In the genomic region with DNA sequence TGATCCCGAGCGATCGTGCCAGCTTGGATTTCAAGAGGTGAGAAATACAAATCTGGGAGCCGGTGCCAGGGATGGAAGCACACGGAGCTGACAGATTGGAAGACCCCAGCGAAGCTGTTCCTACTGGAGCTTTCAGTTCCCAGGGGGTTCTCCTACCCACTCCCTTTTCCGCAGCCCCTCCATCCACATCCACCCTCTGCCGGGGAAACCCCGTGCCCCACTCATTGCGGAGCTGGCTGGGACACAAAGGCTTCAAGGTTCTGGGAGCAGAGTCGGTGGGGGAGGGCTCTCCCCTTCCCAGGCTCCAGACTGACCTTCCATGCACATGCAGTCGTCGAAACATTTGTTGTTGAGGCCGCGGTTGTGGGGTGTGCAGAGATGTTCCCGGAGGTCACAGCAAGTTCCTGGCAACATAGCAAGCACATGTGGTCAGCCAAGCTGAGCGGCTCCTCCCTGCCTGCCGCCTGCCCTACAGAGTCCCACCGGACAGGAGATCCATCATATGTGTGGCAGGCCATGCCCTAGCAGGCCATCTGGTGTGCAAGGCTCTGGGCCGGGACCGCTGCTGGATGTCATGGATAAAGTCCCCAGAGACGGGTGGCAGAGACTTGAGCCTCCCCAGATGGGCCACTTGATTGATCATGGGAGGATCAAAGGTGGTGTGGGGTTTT, we compare ENCODE assay signal across 9 mouse cellular contexts. TPM values are rescaled to one million over a fixed set of nuclear protein-coding genes. Genes with fewer than 3 reads are reported as not detected.
DNase-seq lines count a peak whose midpoint lies in the region; ATAC-seq lines count a peak whose summit lies in the region.
"Had no signal": no experiment of that assay in that cellular context is flagged by ENCODE, and none has a peak within 500 bp of the region (broad histone marks: within the 10 kb centered on the region; RNA-seq: fewer than 3 reads in every experiment).

No protein-coding gene starts in this region.

- H3K4me3 ChIP-seq in intestine, embryonic 14.5 days (ENCODE audit: low read depth, low read length) = no peak overlapping the region
- H3K4me3 ChIP-seq in intestine, embryonic 15.5 days (replicated peaks) = no peak overlapping the region
- no peak overlapping the region for H3K4me3 ChIP-seq in hindbrain, embryonic 14.5 days (replicated peaks; ENCODE audit: low read length)
- no peak overlapping the region for H3K4me3 ChIP-seq in stomach, embryonic 16.5 days (replicated peaks; ENCODE audit: low read length)

- H3K4me1 ChIP-seq in intestine, embryonic 14.5 days (replicated peaks; ENCODE audit: control insufficient read depth, insufficient read depth, low read length) = no peaks in the 10 kb centered on the region
- 0 out of 2 replicates have a peak, but pooled peaks cover 2% of the 10 kb centered on the region for H3K4me1 ChIP-seq in intestine, embryonic 15.5 days (replicated peaks)
- H3K4me1 ChIP-seq in hindbrain, embryonic 14.5 days (replicated peaks; ENCODE audit: control insufficient read depth, insufficient read depth, low read length) = 0 out of 2 replicates have a peak, but pooled peaks cover 7% of the 10 kb centered on the region
- H3K4me1 ChIP-seq in stomach, embryonic 16.5 days (ENCODE audit: control insufficient read depth, insufficient read depth, low read length) = 0 out of 2 replicates have a peak, but pooled peaks cover 4% of the 10 kb centered on the region

- intact Hi-C loops in left cerebral cortex, postnatal 25 days (cut with DNase I) = no loop called here

- no peak overlapping the region for H3K27ac ChIP-seq in intestine, embryonic 14.5 days (ENCODE audit: low read depth)
- H3K27ac ChIP-seq in intestine, embryonic 15.5 days = no peak overlapping the region
- 0 out of 2 replicates have a peak overlapping the region, but pooled peaks have one; percentile 4 for H3K27ac ChIP-seq in hindbrain, embryonic 14.5 days
- no peak overlapping the region for H3K27ac ChIP-seq in stomach, embryonic 16.5 days (ENCODE audit: low read length)

- no peak for DNase-seq in intestine, embryonic 14.5 days (ENCODE audit: low spot score)
- DNase-seq in right cerebral cortex, postnatal 10 days (ENCODE audit: low spot score in 2 of 2) = peak; percentile 60 to 64
- no peak for DNase-seq in right cerebral cortex, postnatal 36 days (ENCODE audit: low spot score in 2 of 2)
- no peak for DNase-seq in hindbrain, embryonic 14.5 days (ENCODE audit: low spot score)
- no peak for DNase-seq in testis, postnatal 14 days (ENCODE audit: low spot score)
- no peak for DNase-seq in left cerebral cortex, postnatal 25 days (ENCODE audit: low spot score in 2 of 2)
- DNase-seq: right cerebral cortex, adult 18-20 months had no signal

- peak; percentile 26; the same call in 1 of the 2 replicates for ATAC-seq in intestine, embryonic 14.5 days (replicated peaks; ENCODE audit: low FRiP score, low TSS enrichment, low read depth)
- no peak; the same call in 1 of the 2 replicates for ATAC-seq in intestine, embryonic 15.5 days
- peak; percentile 46; the same call in 1 of the 2 replicates for ATAC-seq in hindbrain, embryonic 14.5 days (ENCODE audit: low FRiP score)
- peak; percentile 26; the same call in 1 of the 2 replicates for ATAC-seq in stomach, embryonic 16.5 days (ENCODE audit: insufficient read depth, low FRiP score)

- H3K9ac ChIP-seq in intestine, embryonic 14.5 days (ENCODE audit: low read length) = no peak overlapping the region
- no peak overlapping the region for H3K9ac ChIP-seq in intestine, embryonic 15.5 days
- H3K9ac ChIP-seq in hindbrain, embryonic 14.5 days = no peak overlapping the region
- H3K9ac ChIP-seq in stomach, embryonic 16.5 days (ENCODE audit: low read length) = no peak overlapping the region; the same call in 1 of the 2 replicates

- no peaks in the 10 kb centered on the region for H3K9me3 ChIP-seq in intestine, embryonic 14.5 days (ENCODE audit: control insufficient read depth, low read length)
- no peaks in the 10 kb centered on the region for H3K9me3 ChIP-seq in intestine, embryonic 15.5 days
- H3K9me3 ChIP-seq in hindbrain, embryonic 14.5 days (ENCODE audit: control insufficient read depth, low read length) = no peaks in the 10 kb centered on the region
- H3K9me3 ChIP-seq in stomach, embryonic 16.5 days (replicated peaks; ENCODE audit: control insufficient read depth, low read length) = no peaks in the 10 kb centered on the region

- H3K27me3 ChIP-seq in intestine, embryonic 14.5 days (replicated peaks; ENCODE audit: control insufficient read depth, insufficient read depth, low read length) = no peaks in the 10 kb centered on the region
- H3K27me3 ChIP-seq in intestine, embryonic 15.5 days (replicated peaks) = no peaks in the 10 kb centered on the region
- H3K27me3 ChIP-seq in hindbrain, embryonic 14.5 days (ENCODE audit: control insufficient read depth, insufficient read depth, low read length) = no peaks in the 10 kb centered on the region
- H3K27me3 ChIP-seq in stomach, embryonic 16.5 days (ENCODE audit: control insufficient read depth, insufficient read depth, low read length) = peaks cover 2% of the 10 kb centered on the region; the same call in 1 of the 2 replicates

- no peak overlapping the region for H3K4me2 ChIP-seq in intestine, embryonic 14.5 days (ENCODE audit: low read length)
- H3K4me2 ChIP-seq in intestine, embryonic 15.5 days (replicated peaks) = no peak overlapping the region
- H3K4me2 ChIP-seq in hindbrain, embryonic 14.5 days (replicated peaks) = no peak overlapping the region
- H3K4me2 ChIP-seq in stomach, embryonic 16.5 days (ENCODE audit: low read depth, low read length) = no peak overlapping the region

- WGBS in intestine, embryonic 14.5 days = 28% methylated on average over 22 of the region's 22 CpGs
- WGBS in intestine, embryonic 15.5 days = 32% methylated on average over 22 of the region's 22 CpGs
- 35% methylated on average over 22 of the region's 22 CpGs for WGBS in hindbrain, embryonic 14.5 days
- 23% methylated on average over 22 of the region's 22 CpGs for WGBS in stomach, embryonic 16.5 days

- no peaks in the 10 kb centered on the region for H3K36me3 ChIP-seq in intestine, embryonic 14.5 days (ENCODE audit: control insufficient read depth, insufficient read depth, low read length)
- H3K36me3 ChIP-seq in intestine, embryonic 15.5 days = no peaks in the 10 kb centered on the region
- H3K36me3 ChIP-seq in hindbrain, embryonic 14.5 days (replicated peaks; ENCODE audit: control insufficient read depth, insufficient read depth) = peaks cover 41% of the 10 kb centered on the region
- no peaks in the 10 kb centered on the region for H3K36me3 ChIP-seq in stomach, embryonic 16.5 days (ENCODE audit: control insufficient read depth, insufficient read depth, low read length)

RNA-seq across cellular contexts. Expression of a gene that starts 19.9 kb away (rescaled TPM):
- polyA plus RNA-seq in intestine, embryonic 14.5 days (2014; fragmentation: Nextera tagmentation; extraction: Ambion mirVana) = 15.9 and 16.4 TPM in 2 replicates
- 15.1 and 16.7 TPM in 2 replicates for polyA plus RNA-seq in intestine, embryonic 15.5 days (2015; fragmentation: Nextera tagmentation; extraction: Ambion mirVana)
- 5.3 and 6.6 TPM in 2 replicates for polyA plus RNA-seq in hindbrain, embryonic 14.5 days (2014; fragmentation: Nextera tagmentation; extraction: Ambion mirVana)
- polyA plus RNA-seq in stomach, embryonic 16.5 days (2015; fragmentation: Nextera tagmentation; extraction: Ambion mirVana) = 16.5 and 16.9 TPM in 2 replicates
- total RNA-seq in left cerebral cortex, postnatal 25 days (2021) = 1 to 10 TPM; 6.3 to 7.8 TPM

RNA-seq across cellular contexts. Expression of a gene that starts 22.4 kb away (rescaled TPM):
- polyA plus RNA-seq in intestine, embryonic 14.5 days (2014; fragmentation: Nextera tagmentation; extraction: Ambion mirVana) = 47.5 and 48.1 TPM in 2 replicates
- polyA plus RNA-seq in intestine, embryonic 15.5 days (2015; fragmentation: Nextera tagmentation; extraction: Ambion mirVana) = 32.9 and 33.9 TPM in 2 replicates
- polyA plus RNA-seq in hindbrain, embryonic 14.5 days (2014; fragmentation: Nextera tagmentation; extraction: Ambion mirVana) = 114 and 124 TPM in 2 replicates
- 35.1 and 36.1 TPM in 2 replicates for polyA plus RNA-seq in stomach, embryonic 16.5 days (2015; fragmentation: Nextera tagmentation; extraction: Ambion mirVana)
- total RNA-seq in left cerebral cortex, postnatal 25 days (2021) = 10 to 100 TPM; 11.2 to 14.9 TPM

RNA-seq across cellular contexts. Expression of a gene that starts 22.7 kb away (rescaled TPM):
- polyA plus RNA-seq in intestine, embryonic 14.5 days (2014; fragmentation: Nextera tagmentation; extraction: Ambion mirVana) = 0.19 and 0.34 TPM in 2 replicates
- polyA plus RNA-seq in intestine, embryonic 15.5 days (2015; fragmentation: Nextera tagmentation; extraction: Ambion mirVana) = 0.15 and 0.24 TPM in 2 replicates
- 16.9 and 17.4 TPM in 2 replicates for polyA plus RNA-seq in hindbrain, embryonic 14.5 days (2014; fragmentation: Nextera tagmentation; extraction: Ambion mirVana)
- 0.04 and 0.06 TPM in 2 replicates for polyA plus RNA-seq in stomach, embryonic 16.5 days (2015; fragmentation: Nextera tagmentation; extraction: Ambion mirVana)
- under 1 TPM; 0.28 to 0.37 TPM for total RNA-seq in left cerebral cortex, postnatal 25 days (2021)

RNA-seq across cellular contexts. Expression of a gene that starts 44.2 kb away (rescaled TPM):
- polyA plus RNA-seq in intestine, embryonic 14.5 days (2014; fragmentation: Nextera tagmentation; extraction: Ambion mirVana) = 12.6 and 13.2 TPM in 2 replicates
- polyA plus RNA-seq in intestine, embryonic 15.5 days (2015; fragmentation: Nextera tagmentation; extraction: Ambion mirVana) = 16.0 and 17.9 TPM in 2 replicates
- 18.1 and 18.3 TPM in 2 replicates for polyA plus RNA-seq in hindbrain, embryonic 14.5 days (2014; fragmentation: Nextera tagmentation; extraction: Ambion mirVana)
- polyA plus RNA-seq in stomach, embryonic 16.5 days (2015; fragmentation: Nextera tagmentation; extraction: Ambion mirVana) = 16.2 and 17.4 TPM in 2 replicates
- 10 to 100 TPM; 26.9 to 28.0 TPM for total RNA-seq in left cerebral cortex, postnatal 25 days (2021)

RNA-seq across cellular contexts. Expression of a gene that starts 52.5 kb away (rescaled TPM):
- 13.3 and 14.2 TPM in 2 replicates for polyA plus RNA-seq in intestine, embryonic 14.5 days (2014; fragmentation: Nextera tagmentation; extraction: Ambion mirVana)
- 6.8 and 7.2 TPM in 2 replicates for polyA plus RNA-seq in intestine, embryonic 15.5 days (2015; fragmentation: Nextera tagmentation; extraction: Ambion mirVana)
- 98.6 and 101 TPM in 2 replicates for polyA plus RNA-seq in hindbrain, embryonic 14.5 days (2014; fragmentation: Nextera tagmentation; extraction: Ambion mirVana)
- 6.5 and 7.5 TPM in 2 replicates for polyA plus RNA-seq in stomach, embryonic 16.5 days (2015; fragmentation: Nextera tagmentation; extraction: Ambion mirVana)
- total RNA-seq in left cerebral cortex, postnatal 25 days (2021) = 100 to 1,000 TPM; 133 to 134 TPM

Comparison
In these comparisons a context has a peak if more than half of its experiments do, and no peak if none do; other contexts are left out.
1. DNase-seq: peak in right cerebral cortex, postnatal 10 days (2 of 2); none in intestine, embryonic 14.5 days (single experiment), right cerebral cortex, postnatal 36 days (0 of 2), hindbrain, embryonic 14.5 days (single experiment), testis, postnatal 14 days (single experiment) and left cerebral cortex, postnatal 25 days (0 of 2).
2. RNA of a gene that starts 22.7 kb away (polyA plus RNA-seq): 16.9 to 17.4 TPM in hindbrain, embryonic 14.5 days; 0.19 to 0.34 TPM in intestine, embryonic 14.5 days, 0.15 to 0.24 TPM in intestine, embryonic 15.5 days and 0.04 to 0.06 TPM in stomach, embryonic 16.5 days; every median in the first group is over 10 times any median in the second.